Mouse (Mus musculus): ENCODE data around the gene Magel2.

Magel2 gene

DNA sequence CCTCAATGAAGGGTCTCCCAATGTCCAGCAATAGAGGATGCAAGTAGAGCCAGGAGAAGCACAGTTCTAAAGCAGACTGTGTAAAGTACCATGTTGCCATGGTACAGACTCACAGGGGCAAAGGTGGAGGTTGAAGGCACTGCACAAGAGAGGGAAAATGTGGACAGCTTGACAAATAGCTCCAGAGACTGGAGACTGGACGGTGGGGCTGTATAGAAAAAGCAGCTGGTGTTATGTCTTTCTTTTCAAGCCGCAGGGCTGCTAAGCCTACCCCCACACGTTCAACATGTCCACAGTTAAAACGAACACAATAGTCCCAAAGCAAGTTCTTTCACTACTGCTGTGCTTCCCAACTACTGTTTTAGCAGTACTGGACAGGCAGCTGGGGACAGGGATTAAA, 46.4 kb downstream of the Magel2 start:
- DNase-seq, result no peak

DNA sequence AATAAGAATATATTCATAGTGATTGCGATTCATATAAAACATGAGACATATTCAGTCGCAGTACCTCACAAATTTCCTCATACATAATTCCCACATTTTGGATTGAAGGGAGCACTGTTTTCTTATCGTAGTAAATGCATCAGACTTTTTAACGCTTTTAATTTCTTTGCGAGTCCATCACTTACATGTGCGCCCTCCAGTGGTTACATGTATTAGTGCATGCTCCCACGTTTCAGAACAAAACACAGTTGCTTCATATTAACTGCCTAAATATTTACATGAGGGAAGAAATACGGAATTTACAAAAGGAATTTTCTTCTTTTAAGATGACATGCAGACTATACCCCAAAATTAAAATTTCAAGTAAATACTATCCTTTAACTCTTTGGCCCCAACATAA, 51.5 kb downstream of the Magel2 start:
- peak; percentile 55 for DNase-seq
